Mouse (Mus musculus) heart, adult 18-20 months (tissue): Measurements from ENCODE around the gene Slc22a21. TPM values are rescaled to one million over a fixed set of nuclear protein-coding genes. Genes with fewer than 3 reads are reported as not detected.

Experiments
- DNase-seq, 2 experiments: peaks; one replicate each; pipeline ENCODE4 v3.0.0; 2021 to 2022; ENCODE audit warnings: mixed read lengths in 1 of 2
- total RNA-seq, 2 experiments: library from RNA; stranded (reverse); gene quantifications; 2 replicates each; pipeline ENCODE4 v1.2.3; 2021

Gene Slc22a21
- total RNA-seq, 2 experiments from 2014 or later, result 1.0 to 1.7 TPM

- peak; percentile 45 to 55 for DNase-seq
These were observed 76.2 kb downstream of the Slc22a21 start for GRCm38 (mm10) chr11:53903781-53904533.

GRCm38 (mm10) chr11:53902741-53903140, 77.4 kb downstream of the Slc22a21 start:
- DNase-seq, result no peak

GRCm38 (mm10) chr11:53900991-53901390, 79.1 kb downstream of the Slc22a21 start:
- DNase-seq, result no peak

- DNase-seq, result no peak
These were observed 80.2 kb downstream of the Slc22a21 start for GRCm38 (mm10) chr11:53899981-53900380.

Other genes starting within 250 kb of the Slc22a21 start
- gene Irf1, start 210.3 kb downstream of the Slc22a21 start, total RNA-seq, result 10 to 100 TPM; 18.7 to 23.9 TPM
- under 1 TPM in 1 of 2 experiments, not detected in 1; 0.30 TPM for gene Gm17334, start 207.1 kb downstream of the Slc22a21 start, total RNA-seq
- gene Gm12216, start 121.1 kb downstream of the Slc22a21 start, total RNA-seq, result 1 to 10 TPM; 2.5 to 2.6 TPM
- 10 to 100 TPM; 18.8 to 22.7 TPM for gene Slc22a5, start 88.7 kb downstream of the Slc22a21 start, total RNA-seq
- gene Slc22a4, start 47.8 kb upstream of the Slc22a21 start, total RNA-seq, result 1 to 10 TPM; 4.6 to 5.8 TPM
- gene Pdlim4, start 88.7 kb upstream of the Slc22a21 start, total RNA-seq, result 10 to 100 TPM; 30.2 to 31.9 TPM
- 10 to 100 TPM; 55.4 to 77.7 TPM for gene P4ha2, start 119.8 kb upstream of the Slc22a21 start, total RNA-seq